Mouse (Mus musculus): ENCODE results near the gene Tmem178b. TPM values are rescaled to one million over a fixed set of nuclear protein-coding genes. Genes with fewer than 3 reads are reported as not detected.

The Tmem178b gene
- polyA plus RNA-seq, 1 experiment, result 0.11 TPM

GRCm38 (mm10) chr6:40208014-40208413 is 334.9 kb downstream of the Tmem178b start:
- H3K4me3 ChIP-seq (ENCODE audit: extremely low read depth, insufficient read depth, insufficient read length), result no peak overlapping the region
- no peaks in the 10 kb centered on the region for H3K4me1 ChIP-seq (ENCODE audit: control insufficient read depth, insufficient read depth, insufficient read length)
- DNase-seq (ENCODE audit: low read depth in 1 of 2, low spot score in 2 of 2), result no peak
- H3K27ac ChIP-seq (ENCODE audit: insufficient read depth, low read length), result no peak overlapping the region
- TF ChIP-seq CTCF (IDR thresholded peaks at IDR 0.05; ENCODE audit: extremely low read depth, insufficient read depth, insufficient read length, insufficient replicate concordance) (no peak), POLR2A (IDR thresholded peaks at IDR 0.05; ENCODE audit: low read depth, low read length) (no peak)
- 89% methylated on average over 3 of the region's 3 CpGs for WGBS
- no peaks in the 10 kb centered on the region for H3K27me3 ChIP-seq (ENCODE audit: control insufficient read depth, insufficient read depth, low read length)
- no peaks in the 10 kb centered on the region for H3K36me3 ChIP-seq (ENCODE audit: control insufficient read depth, insufficient read depth, low read length)

DNA sequence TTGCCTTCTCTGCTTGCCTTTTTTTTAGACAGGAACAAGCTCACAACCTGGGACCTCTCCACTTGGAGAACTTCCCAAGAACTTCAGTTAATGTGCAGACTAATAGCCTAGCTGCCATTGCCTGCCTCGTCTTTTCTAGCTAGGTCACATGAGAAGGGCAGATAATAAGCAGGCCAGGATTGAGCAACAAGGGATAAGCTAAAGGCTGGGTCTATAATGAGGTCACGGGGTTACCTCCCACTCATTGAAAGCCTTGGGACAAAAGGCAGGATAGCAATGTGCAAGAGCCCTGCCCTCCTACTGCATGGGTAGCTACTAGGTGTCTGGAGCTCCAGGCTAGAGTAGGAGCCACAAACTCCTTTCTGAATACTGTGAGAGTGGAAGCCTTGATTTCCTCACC is 336.1 kb downstream of the Tmem178b start:
- no peaks in the 10 kb centered on the region for H3K4me1 ChIP-seq (ENCODE audit: control insufficient read depth, insufficient read depth, insufficient read length)
- no peak for DNase-seq (ENCODE audit: low read depth in 1 of 2, low spot score in 2 of 2)
- no peak overlapping the region for H3K4me3 ChIP-seq (ENCODE audit: extremely low read depth, insufficient read depth, insufficient read length)
- H3K27ac ChIP-seq (ENCODE audit: insufficient read depth, low read length), result no peak overlapping the region
- TF ChIP-seq POLR2A (IDR thresholded peaks at IDR 0.05; ENCODE audit: low read depth, low read length), result no peak
- no peaks in the 10 kb centered on the region for H3K36me3 ChIP-seq (ENCODE audit: control insufficient read depth, insufficient read depth, low read length)
- WGBS, result 79% methylated on average over 2 of the region's 2 CpGs
- H3K27me3 ChIP-seq (ENCODE audit: control insufficient read depth, insufficient read depth, low read length), result no peaks in the 10 kb centered on the region

DNA sequence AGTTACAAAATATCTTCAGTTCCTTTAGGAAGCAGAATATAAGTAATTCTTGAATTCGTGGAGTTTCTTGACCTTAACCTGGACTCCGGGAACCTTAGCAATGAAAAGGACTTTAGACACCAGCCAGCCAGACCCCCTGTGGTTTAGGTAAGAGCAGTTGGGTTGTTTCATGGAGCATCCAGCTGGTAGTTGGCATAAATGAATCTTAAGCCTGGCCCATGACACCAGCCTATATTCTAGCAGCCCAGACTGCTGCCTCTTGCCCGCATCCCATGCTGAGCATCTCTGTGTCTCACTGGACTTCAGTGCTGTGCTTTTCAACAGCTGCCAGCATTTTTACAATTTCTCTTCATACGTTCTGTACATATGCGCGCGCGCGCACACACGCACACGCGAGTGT is 344.1 kb downstream of the Tmem178b start:
- no peaks in the 10 kb centered on the region for H3K27me3 ChIP-seq (ENCODE audit: control insufficient read depth, insufficient read depth, low read length)
- no peaks in the 10 kb centered on the region for H3K36me3 ChIP-seq (ENCODE audit: control insufficient read depth, insufficient read depth, low read length)
- no peak for DNase-seq (ENCODE audit: low read depth in 1 of 2, low spot score in 2 of 2)
- H3K4me3 ChIP-seq (ENCODE audit: extremely low read depth, insufficient read depth, insufficient read length), result no peak overlapping the region
- TF ChIP-seq POLR2A (IDR thresholded peaks at IDR 0.05; ENCODE audit: low read depth, low read length) (no peak), CTCF (IDR thresholded peaks at IDR 0.05; ENCODE audit: extremely low read depth, insufficient read depth, insufficient read length, insufficient replicate concordance) (no peak)
- no peak overlapping the region for H3K27ac ChIP-seq (ENCODE audit: insufficient read depth, low read length)
- 93% methylated on average over 12 of the region's 12 CpGs for WGBS
- no peaks in the 10 kb centered on the region for H3K4me1 ChIP-seq (ENCODE audit: control insufficient read depth, insufficient read depth, insufficient read length)

DNA sequence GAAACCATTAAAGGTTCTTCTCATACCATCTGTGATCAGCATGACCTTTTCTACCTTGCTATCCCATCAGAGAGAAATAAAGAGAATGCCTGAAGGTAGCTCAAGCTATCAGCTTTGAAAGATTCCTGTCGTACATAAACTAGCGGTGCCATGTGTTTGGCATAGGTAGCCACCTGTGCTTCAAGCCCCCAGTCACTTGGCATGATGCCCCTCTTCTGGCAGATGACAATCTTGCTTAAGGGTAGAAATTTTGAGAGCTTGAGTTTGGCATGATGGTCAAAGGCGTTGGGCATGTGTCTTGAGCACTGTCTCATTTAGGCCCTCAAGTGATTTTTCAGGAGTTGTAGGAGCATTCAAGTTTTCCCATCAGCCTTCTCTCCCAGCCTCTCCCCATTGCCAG is 344.6 kb downstream of the Tmem178b start:
- DNase-seq (ENCODE audit: low read depth in 1 of 2, low spot score in 2 of 2), result no peak

GRCm38 (mm10) chr6:40220634-40221120 is 347.6 kb downstream of the Tmem178b start:
- Histone ChIP-seq H3K4me3 (ENCODE audit: extremely low read depth, insufficient read depth, insufficient read length) (no peak overlapping the region), H3K27me3 (ENCODE audit: control insufficient read depth, insufficient read depth, low read length) (no peaks in the 10 kb centered on the region), H3K4me1 (ENCODE audit: control insufficient read depth, insufficient read depth, insufficient read length) (no peaks in the 10 kb centered on the region), H3K27ac (ENCODE audit: insufficient read depth, low read length) (no peak overlapping the region), H3K36me3 (ENCODE audit: control insufficient read depth, insufficient read depth, low read length) (no peaks in the 10 kb centered on the region)
- TF ChIP-seq CTCF (IDR thresholded peaks at IDR 0.05; ENCODE audit: extremely low read depth, insufficient read depth, insufficient read length, insufficient replicate concordance), result no peak
- no peak for TF ChIP-seq POLR2A (IDR thresholded peaks at IDR 0.05; ENCODE audit: low read depth, low read length)
- no peak for DNase-seq (ENCODE audit: low read depth in 1 of 2, low spot score in 2 of 2)

More for the DNA sequence above, 344.6 kb downstream of the Tmem178b start:
- Histone ChIP-seq H3K4me1 (ENCODE audit: control insufficient read depth, insufficient read depth, insufficient read length) (no peaks in the 10 kb centered on the region), H3K27me3 (ENCODE audit: control insufficient read depth, insufficient read depth, low read length) (no peaks in the 10 kb centered on the region), H3K4me3 (ENCODE audit: extremely low read depth, insufficient read depth, insufficient read length) (no peak overlapping the region), H3K36me3 (ENCODE audit: control insufficient read depth, insufficient read depth, low read length) (no peaks in the 10 kb centered on the region), H3K27ac (ENCODE audit: insufficient read depth, low read length) (no peak overlapping the region)
- 88% methylated on average over 3 of the region's 3 CpGs for WGBS
- TF ChIP-seq POLR2A (IDR thresholded peaks at IDR 0.05; ENCODE audit: low read depth, low read length) (no peak), CTCF (IDR thresholded peaks at IDR 0.05; ENCODE audit: extremely low read depth, insufficient read depth, insufficient read length, insufficient replicate concordance) (no peak)

DNA sequence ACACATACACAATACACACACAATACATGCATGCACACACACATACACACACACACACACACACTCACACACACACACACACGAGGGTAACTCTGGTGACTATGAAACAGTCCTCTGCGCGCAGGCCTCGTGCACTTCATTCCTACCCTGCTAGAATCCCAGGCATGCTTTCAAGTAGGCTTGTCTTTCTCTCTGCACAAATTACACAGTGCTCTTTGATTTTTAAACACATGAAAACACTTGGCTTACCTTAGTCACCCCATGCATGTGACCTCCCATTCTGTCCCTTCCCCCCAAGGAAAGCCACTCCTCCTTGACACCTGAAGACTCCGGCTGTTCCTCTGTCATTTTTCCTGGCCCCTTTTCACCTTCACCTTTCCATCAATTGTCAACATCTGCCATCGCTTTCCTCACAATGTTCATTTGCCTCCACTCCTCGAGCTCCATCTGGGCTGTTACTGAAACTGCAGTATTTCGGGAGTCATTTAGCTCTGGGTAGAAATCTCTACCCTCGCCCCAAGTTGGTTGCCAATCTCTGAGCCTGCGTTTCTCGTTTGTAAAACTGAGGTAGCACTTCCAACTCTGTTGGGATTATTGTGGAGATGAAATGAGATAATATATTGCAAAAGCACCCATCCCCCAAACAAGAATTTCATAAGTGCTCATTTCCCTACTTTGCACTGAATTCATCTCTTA is 352.7 kb downstream of the Tmem178b start:
- Histone ChIP-seq H3K36me3 (ENCODE audit: control insufficient read depth, insufficient read depth, low read length) (no peaks in the 10 kb centered on the region), H3K27me3 (ENCODE audit: control insufficient read depth, insufficient read depth, low read length) (no peaks in the 10 kb centered on the region), H3K4me1 (ENCODE audit: control insufficient read depth, insufficient read depth, insufficient read length) (no peaks in the 10 kb centered on the region), H3K27ac (ENCODE audit: insufficient read depth, low read length) (no peak overlapping the region), H3K4me3 (ENCODE audit: extremely low read depth, insufficient read depth, insufficient read length) (no peak overlapping the region)
- DNase-seq (ENCODE audit: low read depth in 1 of 2, low spot score in 2 of 2), result no peak
- 87% methylated on average over 11 of the region's 11 CpGs for WGBS
- TF ChIP-seq CTCF (IDR thresholded peaks at IDR 0.05; ENCODE audit: extremely low read depth, insufficient read depth, insufficient read length, insufficient replicate concordance) (no peak), POLR2A (IDR thresholded peaks at IDR 0.05; ENCODE audit: low read depth, low read length) (no peak)

DNA sequence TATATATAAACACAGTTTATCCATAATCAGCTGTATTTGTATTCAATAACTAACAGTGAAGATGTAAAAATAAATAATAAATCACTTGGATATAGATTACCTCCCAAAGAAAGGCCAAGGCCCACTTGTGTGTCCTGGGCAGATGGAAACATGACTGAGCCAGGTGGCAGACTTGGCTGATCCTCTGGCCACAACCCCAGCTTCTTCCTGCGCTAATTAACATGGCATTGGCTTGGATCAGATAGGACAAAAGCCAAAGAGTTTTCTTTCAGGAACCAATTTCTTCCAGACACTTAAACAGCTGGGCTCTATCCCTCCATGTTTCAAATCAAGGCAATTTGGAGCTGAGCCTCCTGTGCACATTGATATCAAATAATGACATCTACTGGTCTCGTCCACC is 355.9 kb downstream of the Tmem178b start:
- no peak overlapping the region for H3K4me3 ChIP-seq (ENCODE audit: extremely low read depth, insufficient read depth, insufficient read length)
- 88% methylated on average over 2 of the region's 2 CpGs for WGBS
- H3K27me3 ChIP-seq (ENCODE audit: control insufficient read depth, insufficient read depth, low read length), result no peaks in the 10 kb centered on the region
- no peaks in the 10 kb centered on the region for H3K36me3 ChIP-seq (ENCODE audit: control insufficient read depth, insufficient read depth, low read length)
- DNase-seq (ENCODE audit: low read depth in 1 of 2, low spot score in 2 of 2), result no peak
- TF ChIP-seq CTCF (IDR thresholded peaks at IDR 0.05; ENCODE audit: extremely low read depth, insufficient read depth, insufficient read length, insufficient replicate concordance) (no peak), POLR2A (IDR thresholded peaks at IDR 0.05; ENCODE audit: low read depth, low read length) (no peak)
- H3K4me1 ChIP-seq (ENCODE audit: control insufficient read depth, insufficient read depth, insufficient read length), result no peaks in the 10 kb centered on the region
- H3K27ac ChIP-seq (ENCODE audit: insufficient read depth, low read length), result no peak overlapping the region
